Comparison of ENCODE assay signal across 26 mouse cellular contexts in the genomic region with DNA sequence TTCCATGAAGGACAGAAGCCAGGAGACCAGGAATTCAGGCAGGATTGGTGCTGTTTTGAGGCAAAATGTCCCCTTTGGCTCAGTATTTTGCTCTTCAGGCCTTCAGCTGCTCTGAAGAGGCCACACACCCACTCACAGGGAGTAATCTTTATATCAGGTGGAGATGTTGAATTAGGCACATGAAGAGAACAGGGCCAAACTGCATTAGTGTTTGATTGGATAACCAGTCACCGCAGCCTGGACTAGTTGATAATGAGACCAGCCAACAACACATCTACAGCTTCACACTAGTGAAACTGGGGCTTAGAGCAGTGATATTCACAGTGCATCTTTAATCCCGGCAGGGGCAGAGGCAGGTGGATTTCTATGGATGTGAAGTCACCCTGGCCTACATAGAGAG. TPM values are rescaled to one million over a fixed set of nuclear protein-coding genes. Genes with fewer than 3 reads are reported as not detected.
A peak's percentile ranks its signal among the peaks of the same experiment; 100 is the strongest.
DNase-seq lines count a peak whose midpoint lies in the region; ATAC-seq and TF ChIP-seq lines count a peak whose summit lies in the region.
"Had no signal": no experiment of that assay in that cellular context is flagged by ENCODE, and none has a peak within 500 bp of the region (broad histone marks: within the 10 kb centered on the region; RNA-seq: fewer than 3 reads in every experiment).

No protein-coding gene starts in this region.

- 38% methylated on average over 2 of the region's 2 CpGs for WGBS in liver, embryonic 14.5 days (ENCODE audit: insufficient replicate concordance)

- peak; percentile 80 for DNase-seq in MEL (ENCODE audit: low read depth, low spot score)
- peak in 2 of 3 experiments; percentile 56 to 58 for DNase-seq in liver, embryonic 14.5 days (ENCODE audit: low read depth in 3 of 3, low spot score in 3 of 3)
- DNase-seq in urinary bladder, postnatal 14 days (ENCODE audit: low spot score) = no peak
- DNase-seq in ovary, adult 18-20 months (ENCODE audit: low spot score) = no peak
- DNase-seq: adrenal gland, postnatal 14 days; cerebellum, adult 11 months; cerebellum, adult 9-10 months; cerebellum, postnatal 36 days; embryo, embryonic 11 days; gastrocnemius, postnatal 25 days; heart, adult 11 months; kidney, adult 2 months; kidney, postnatal 4 days had no signal

- peak; percentile 78 to 84 for TF ChIP-seq EP300 in MEL (IDR thresholded peaks at IDR 0.05; ENCODE audit: low read depth in 1 of 2, low read length in 2 of 2)
- TF ChIP-seq EP300 in liver, embryonic 14.5 days (IDR thresholded peaks at IDR 0.05; ENCODE audit: low read depth) = peak; percentile 81

- H3K4me1 ChIP-seq in MEL (ENCODE audit: control insufficient read depth in 1 of 2, insufficient read depth in 2 of 2, low read length in 2 of 2) = peaks cover 4 to 22% of the 10 kb centered on the region in 2 experiments; a peak in 3 of 4 replicates
- peaks cover 13 to 22% of the 10 kb centered on the region in 2 experiments for H3K4me1 ChIP-seq in liver, embryonic 14.5 days (replicated peaks; ENCODE audit: control insufficient read depth in 2 of 2, insufficient read depth in 2 of 2, low read length in 1 of 2)
- H3K4me1 ChIP-seq: forebrain, embryonic 12.5 days; heart, embryonic 10.5 days; midbrain, embryonic 12.5 days; neural tube, embryonic 12.5 days had no signal

- no peak overlapping the region for H3K4me3 ChIP-seq in MEL (ENCODE audit: control insufficient read depth in 1 of 2, insufficient read depth in 1 of 2, low read depth in 2 of 2, low read length in 2 of 2)
- H3K4me3 ChIP-seq in liver, embryonic 14.5 days (ENCODE audit: insufficient read depth in 1 of 2, low read depth in 2 of 2, low read length in 2 of 2) = no peak overlapping the region
- H3K4me3 ChIP-seq: embryonic facial prominence, embryonic 12.5 days; forebrain, embryonic 12.5 days; heart, embryonic 10.5 days; heart, embryonic 15.5 days; midbrain, embryonic 12.5 days; myocyte; neural tube, embryonic 12.5 days had no signal

- peaks cover 0 to 9% of the 10 kb centered on the region in 2 experiments; a peak in 2 of 4 replicates for H3K36me3 ChIP-seq in MEL (ENCODE audit: control insufficient read depth in 1 of 2, insufficient read depth in 2 of 2, low read length in 2 of 2)
- H3K36me3 ChIP-seq in liver, embryonic 14.5 days (replicated peaks; ENCODE audit: control insufficient read depth, insufficient read depth, low read depth) = no peaks in the 10 kb centered on the region
- H3K36me3 ChIP-seq: embryonic facial prominence, embryonic 12.5 days; forebrain, embryonic 12.5 days; heart, embryonic 10.5 days; heart, embryonic 15.5 days; midbrain, embryonic 12.5 days; neural tube, embryonic 12.5 days had no signal

- TF ChIP-seq RAD21 in MEL (IDR thresholded peaks at IDR 0.05; ENCODE audit: low read depth, low read length) = no peak

- H3K9ac ChIP-seq in MEL (ENCODE audit: control insufficient read depth, low read depth, low read length, poor library complexity, severe bottlenecking) = 0 out of 2 replicates have a peak overlapping the region, but pooled peaks have one; percentile 17
- H3K9ac ChIP-seq in liver, embryonic 14.5 days (replicated peaks) = 0 out of 2 replicates have a peak overlapping the region, but pooled peaks have one; percentile 24
- H3K9ac ChIP-seq: embryonic facial prominence, embryonic 12.5 days; forebrain, embryonic 12.5 days; heart, embryonic 15.5 days; midbrain, embryonic 12.5 days; neural tube, embryonic 12.5 days had no signal

- H3K27me3 ChIP-seq in MEL (ENCODE audit: control insufficient read depth in 1 of 2, insufficient read depth in 2 of 2, low read length in 2 of 2) = no peaks in the 10 kb centered on the region
- no peaks in the 10 kb centered on the region for H3K27me3 ChIP-seq in liver, embryonic 14.5 days (ENCODE audit: control insufficient read depth, insufficient read depth, low read length)
- H3K27me3 ChIP-seq: embryonic facial prominence, embryonic 12.5 days; forebrain, embryonic 12.5 days; heart, embryonic 15.5 days; midbrain, embryonic 12.5 days; neural tube, embryonic 12.5 days had no signal

- no peak for TF ChIP-seq POLR2A in MEL (IDR thresholded peaks at IDR 0.05; ENCODE audit: control insufficient read depth in 1 of 2, insufficient read depth in 1 of 2, low read depth in 1 of 2, low read length in 2 of 2, poor library complexity in 1 of 2)

- peak overlapping the region; percentile 31 for H3K4me2 ChIP-seq in liver, embryonic 14.5 days (ENCODE audit: low read depth)
- H3K4me2 ChIP-seq: embryonic facial prominence, embryonic 12.5 days; forebrain, embryonic 12.5 days; heart, embryonic 15.5 days; midbrain, embryonic 12.5 days; neural tube, embryonic 12.5 days had no signal

- TF ChIP-seq CTCF in MEL (IDR thresholded peaks at IDR 0.05 in 2 of 3, conservative IDR thresholded peaks at IDR 0.05 in 1 of 3; ENCODE audit: control insufficient read depth in 1 of 3, insufficient read depth in 1 of 3, low read depth in 2 of 3, low read length in 3 of 3, poor library complexity in 1 of 3, severe bottlenecking in 1 of 3) = no peak
- no peak for TF ChIP-seq CTCF in liver, embryonic 14.5 days (IDR thresholded peaks at IDR 0.05; ENCODE audit: low read depth)

- peak; percentile 81 for ATAC-seq in erythroid progenitor cell, adult 5-6 weeks (replicated peaks; ENCODE audit: low FRiP score, poor library complexity, severe bottlenecking)
- ATAC-seq in liver, embryonic 14.5 days (ENCODE audit: insufficient read depth) = peak; percentile 89
- ATAC-seq in megakaryocyte progenitor cell, adult 5-6 weeks (replicated peaks; ENCODE audit: poor library complexity) = peak; percentile 94
- no peak for ATAC-seq in frontal cortex, adult (ENCODE audit: low TSS enrichment)
- ATAC-seq: hindbrain, embryonic 16.5 days; lung, postnatal 0 days had no signal

- H3K9me3 ChIP-seq in MEL (replicated peaks; ENCODE audit: insufficient read depth, low read length) = no peaks in the 10 kb centered on the region
- H3K9me3 ChIP-seq in liver, embryonic 14.5 days (ENCODE audit: control insufficient read depth, low read length) = no peaks in the 10 kb centered on the region
- H3K9me3 ChIP-seq: embryonic facial prominence, embryonic 12.5 days; heart, embryonic 15.5 days; midbrain, embryonic 12.5 days; neural tube, embryonic 12.5 days had no signal

- no peaks in the 10 kb centered on the region for H3K79me2 ChIP-seq in MEL (ENCODE audit: control insufficient read depth, insufficient read depth, low read length, poor library complexity)

- H3K27ac ChIP-seq in MEL (ENCODE audit: control insufficient read depth, low read depth, low read length) = peak overlapping the region; percentile 45; the same call in 1 of the 2 replicates
- peak overlapping the region; percentile 58 for H3K27ac ChIP-seq in liver, embryonic 14.5 days
- H3K27ac ChIP-seq: embryonic facial prominence, embryonic 12.5 days; forebrain, embryonic 12.5 days; heart, embryonic 10.5 days; heart, embryonic 15.5 days; macrophage; midbrain, embryonic 12.5 days; neural tube, embryonic 12.5 days had no signal

TF ChIP-seq in MEL, 35 proteins besides CTCF, POLR2A, EP300 and RAD21 (continues in another document):
- peak; percentile 80 for TF ChIP-seq GATA1 (IDR thresholded peaks at IDR 0.05; ENCODE audit: low read depth, low read length)

RNA-seq across cellular contexts. Expression of a gene that starts 8.3 kb away (rescaled TPM):
- total RNA-seq in MEL (2012; rRNA removed) = 0.49 and 0.77 TPM in 2 replicates
- under 1 TPM in 1 of 2 experiments, not detected in 1; 0.79 TPM for polyA plus RNA-seq in MEL (2012; ENCODE audit: insufficient read depth in 1 of 2, insufficient read length in 2 of 2, low read depth in 1 of 2, low replicate concordance in 2 of 2, missing spikeins in 1 of 2)
- 0.72 TPM in 1 of 2 replicates, not detected in the other for total RNA-seq in erythroid progenitor cell, adult 5-6 weeks (2015; ENCODE audit: low replicate concordance)
- total RNA-seq in erythroid progenitor cell, adult 5-6 weeks (2017; ENCODE audit: low replicate concordance) = 0.13 TPM in 1 of 2 replicates, not detected in the other
- 0.29 and 0.42 TPM in 2 replicates for polyA plus RNA-seq in liver, embryonic 14.5 days (2012; rRNA removed)
- 0.29 and 0.58 TPM in 2 replicates for polyA plus RNA-seq in liver, embryonic 14.5 days (2014; fragmentation: Nextera tagmentation; extraction: Ambion mirVana)
- 0.22 TPM in 2 replicates for total RNA-seq in megakaryocyte progenitor cell, adult 5-6 weeks (2015)
- total RNA-seq in megakaryocyte progenitor cell, adult 5-6 weeks (2017) = 0.25 and 0.88 TPM in 2 replicates

RNA-seq across cellular contexts. Expression of a gene that starts 16.2 kb away (rescaled TPM):
- 64.4 and 65.4 TPM in 2 replicates for total RNA-seq in MEL (2012; rRNA removed)
- polyA plus RNA-seq in MEL (2012; ENCODE audit: insufficient read depth in 1 of 2, insufficient read length in 2 of 2, low read depth in 1 of 2, low replicate concordance in 2 of 2, missing spikeins in 1 of 2) = 10 to 100 TPM in 1 of 2 experiments, not detected in 1; 87.0 TPM
- 31.9 and 56.6 TPM in 2 replicates for total RNA-seq in erythroid progenitor cell, adult 5-6 weeks (2015; ENCODE audit: low replicate concordance)
- 33.6 and 47.9 TPM in 2 replicates for total RNA-seq in erythroid progenitor cell, adult 5-6 weeks (2017; ENCODE audit: low replicate concordance)
- polyA plus RNA-seq in liver, embryonic 14.5 days (2012; rRNA removed) = 14.9 and 29.8 TPM in 2 replicates
- polyA plus RNA-seq in liver, embryonic 14.5 days (2014; fragmentation: Nextera tagmentation; extraction: Ambion mirVana) = 54.1 and 55.5 TPM in 2 replicates
- total RNA-seq in megakaryocyte progenitor cell, adult 5-6 weeks (2015) = 73.3 and 82.6 TPM in 2 replicates
- 47.8 and 49.6 TPM in 2 replicates for total RNA-seq in megakaryocyte progenitor cell, adult 5-6 weeks (2017)

RNA-seq across cellular contexts. Expression of a gene that starts 16.5 kb away (rescaled TPM):
- total RNA-seq in MEL (2012; rRNA removed) = 1,667 and 1,814 TPM in 2 replicates
- polyA plus RNA-seq in MEL (2012; ENCODE audit: insufficient read depth in 1 of 2, insufficient read length in 2 of 2, low read depth in 1 of 2, low replicate concordance in 2 of 2, missing spikeins in 1 of 2) = 100 to 1,000 TPM in 1 of 2 experiments, not detected in 1; 930 TPM
- total RNA-seq in erythroid progenitor cell, adult 5-6 weeks (2015; ENCODE audit: low replicate concordance) = 226 and 288 TPM in 2 replicates
- 201 and 298 TPM in 2 replicates for total RNA-seq in erythroid progenitor cell, adult 5-6 weeks (2017; ENCODE audit: low replicate concordance)
- polyA plus RNA-seq in liver, embryonic 14.5 days (2012; rRNA removed) = 286 and 465 TPM in 2 replicates
- 699 and 714 TPM in 2 replicates for polyA plus RNA-seq in liver, embryonic 14.5 days (2014; fragmentation: Nextera tagmentation; extraction: Ambion mirVana)
- total RNA-seq in megakaryocyte progenitor cell, adult 5-6 weeks (2015) = 632 and 667 TPM in 2 replicates
- 1,515 and 1,624 TPM in 2 replicates for total RNA-seq in megakaryocyte progenitor cell, adult 5-6 weeks (2017)

RNA-seq across cellular contexts. Expression of a gene that starts 57.2 kb away (rescaled TPM):
- total RNA-seq in MEL (2012; rRNA removed) = 0.12 and 0.13 TPM in 2 replicates
- polyA plus RNA-seq in MEL (2012; ENCODE audit: insufficient read depth in 1 of 2, insufficient read length in 2 of 2, low read depth in 1 of 2, low replicate concordance in 2 of 2, missing spikeins in 1 of 2) = under 1 TPM in 1 of 2 experiments, not detected in 1; 0.33 TPM
- 1.8 TPM in 1 of 2 replicates, not detected in the other for total RNA-seq in erythroid progenitor cell, adult 5-6 weeks (2015; ENCODE audit: low replicate concordance)
- total RNA-seq in erythroid progenitor cell, adult 5-6 weeks (2017; ENCODE audit: low replicate concordance) = not detected in 2 replicates
- 0.02 and 0.07 TPM in 2 replicates for polyA plus RNA-seq in liver, embryonic 14.5 days (2012; rRNA removed)
- 0.06 and 0.10 TPM in 2 replicates for polyA plus RNA-seq in liver, embryonic 14.5 days (2014; fragmentation: Nextera tagmentation; extraction: Ambion mirVana)
- 0.17 TPM in 1 of 2 replicates, not detected in the other for total RNA-seq in megakaryocyte progenitor cell, adult 5-6 weeks (2015)
- total RNA-seq in megakaryocyte progenitor cell, adult 5-6 weeks (2017) = 0.03 TPM in 1 of 2 replicates, not detected in the other
- polyA plus RNA-seq: macrophage had no signal

Comparison
In these comparisons a context has a peak if more than half of its experiments do, and no peak if none do; other contexts are left out.
1. DNase-seq: peak in MEL (single experiment) and liver, embryonic 14.5 days (2 of 3); none in urinary bladder, postnatal 14 days (single experiment) and ovary, adult 18-20 months (single experiment).